ENCODE assay signal across 23 mouse cellular contexts in genomic region chr8:124705823-124706222, GRCm38 (mm10).
"Had no signal": no experiment of that assay in that cellular context is flagged by ENCODE, and none has a peak within 500 bp of the region (broad histone marks: within the 10 kb centered on the region; RNA-seq: fewer than 3 reads in every experiment).

No protein-coding gene starts in this region.

- H3K4me2 ChIP-seq: limb, embryonic 13.5 days; liver, embryonic 12.5 days; liver, embryonic 15.5 days; lung, embryonic 15.5 days; midbrain, embryonic 13.5 days; neural tube, embryonic 13.5 days had no signal

- H3K4me1 ChIP-seq: limb, embryonic 13.5 days; liver, embryonic 12.5 days; liver, embryonic 15.5 days; lung, embryonic 15.5 days; midbrain, embryonic 10.5 days; midbrain, embryonic 13.5 days; neural tube, embryonic 13.5 days had no signal

- DNase-seq: kidney, adult 8-10 months; kidney, postnatal 14 days; kidney, postnatal 4 days; left cerebral cortex, postnatal 4 days; liver; lung, adult 18-20 months; lung, postnatal 10 days; lung, postnatal 36 days; retina, postnatal 1 day; right cerebral cortex, postnatal 25 days; spleen, adult 18-20 months; thymus, adult 2 months; thymus, postnatal 14 days had no signal

- H3K9me3 ChIP-seq: limb, embryonic 13.5 days; liver, embryonic 12.5 days; liver, embryonic 15.5 days; lung, embryonic 15.5 days; megakaryocyte, embryonic 14.5 days; midbrain, embryonic 10.5 days; midbrain, embryonic 13.5 days; neural tube, embryonic 13.5 days had no signal

- ATAC-seq: liver, embryonic 12.5 days; midbrain, embryonic 13.5 days; midbrain, embryonic 16.5 days had no signal

- H3K27me3 ChIP-seq: limb, embryonic 13.5 days; liver, embryonic 12.5 days; liver, embryonic 15.5 days; lung, embryonic 15.5 days; megakaryocyte, embryonic 14.5 days; midbrain, embryonic 13.5 days; neural tube, embryonic 13.5 days had no signal

- H3K9ac ChIP-seq: limb, embryonic 13.5 days; liver, embryonic 12.5 days; liver, embryonic 15.5 days; lung, embryonic 15.5 days; midbrain, embryonic 13.5 days; neural tube, embryonic 13.5 days had no signal

- H3K4me3 ChIP-seq: limb, embryonic 13.5 days; liver, embryonic 12.5 days; liver, embryonic 15.5 days; lung, embryonic 15.5 days; megakaryocyte, embryonic 14.5 days; midbrain, embryonic 10.5 days; midbrain, embryonic 13.5 days; myocyte; neural tube, embryonic 13.5 days had no signal

- H3K27ac ChIP-seq: limb, embryonic 13.5 days; liver, embryonic 12.5 days; liver, embryonic 15.5 days; lung, embryonic 15.5 days; midbrain, embryonic 10.5 days; midbrain, embryonic 13.5 days; neural tube, embryonic 13.5 days had no signal
